Mouse (Mus musculus) monocyte, adult 2 months (primary cell): ENCODE measurements around the gene Sept8.
A peak's percentile ranks its signal among the peaks of the same experiment; 100 is the strongest.

Source experiments
- DNase-seq, 2 experiments: peaks; one replicate each; pipeline ENCODE4 v3.0.0; 2022; ENCODE audit warnings: low spot score in 2 of 2, low read depth in 1 of 2

Sept8 gene

GRCm38 (mm10) chr11:53566646-53567045, 47.6 kb downstream of the Sept8 start:
- no peak for DNase-seq

- DNase-seq = peak; percentile 74 to 89
Observed at GRCm38 (mm10) chr11:53567224-53568014, 48.4 kb downstream of the Sept8 start, which contains the start of gene Kif3a. Kif3a (plus strand) TSS chr11:53567379.

GRCm38 (mm10) chr11:53580562-53580961, 61.5 kb downstream of the Sept8 start:
- DNase-seq = no peak

GRCm38 (mm10) chr11:53583151-53583550, 64.1 kb downstream of the Sept8 start:
- DNase-seq = no peak

GRCm38 (mm10) chr11:53584849-53585248, 65.8 kb downstream of the Sept8 start:
- DNase-seq = no peak

GRCm38 (mm10) chr11:53585510-53585909, 66.5 kb downstream of the Sept8 start:
- DNase-seq = no peak

- no peak for DNase-seq
Observed at GRCm38 (mm10) chr11:53588279-53588678, 69.2 kb downstream of the Sept8 start.

GRCm38 (mm10) chr11:53590368-53590768, 71.3 kb downstream of the Sept8 start:
- peak; percentile 20 to 21 for DNase-seq

- DNase-seq = no peak
Observed at GRCm38 (mm10) chr11:53591116-53591515, 72.1 kb downstream of the Sept8 start.
